Mouse (Mus musculus) splenic B cell, adult 2 months (primary cell): ENCODE results near the gene Akr1d1.

ENCODE experiments used
- DNase-seq: peaks from one replicate; pipeline ENCODE4 v3.0.0-alpha.2; 2011; ENCODE audit warnings: low read depth, low spot score
- H3K27me3 ChIP-seq: 2 replicates; pipeline ENCODE4 v1.6.1; 2012; ENCODE audit warnings: mild to moderate bottlenecking, low read length, moderate library complexity, mixed read lengths; ENCODE audit not compliant: control insufficient read depth, poor library complexity, insufficient read depth, severe bottlenecking
- H3K36me3 ChIP-seq: 2 replicates; pipeline ENCODE4 v1.6.1; 2012; ENCODE audit warnings: mild to moderate bottlenecking, low read length, moderate library complexity, mixed read lengths; ENCODE audit not compliant: control insufficient read depth, poor library complexity, insufficient read depth, severe bottlenecking

Gene Akr1d1

GRCm38 (mm10) chr6:37592101-37593032 lies 62.4 kb downstream of the Akr1d1 start:
- peak; percentile 80 for DNase-seq
- no peaks in the 10 kb centered on the region for H3K36me3 ChIP-seq

GRCm38 (mm10) chr6:37593033-37593374 lies 63.0 kb downstream of the Akr1d1 start:
- no peak for DNase-seq
- Histone ChIP-seq H3K36me3 (no peaks in the 10 kb centered on the region), H3K27me3 (no peaks in the 10 kb centered on the region)

More at GRCm38 (mm10) chr6:37592101-37593032, 62.4 kb downstream of the Akr1d1 start:
- H3K27me3 ChIP-seq = no peaks in the 10 kb centered on the region

GRCm38 (mm10) chr6:37593551-37594089 lies 63.6 kb downstream of the Akr1d1 start:
- DNase-seq = no peak
- no peaks in the 10 kb centered on the region for H3K36me3 ChIP-seq
- no peaks in the 10 kb centered on the region for H3K27me3 ChIP-seq

GRCm38 (mm10) chr6:37597088-37597487 lies 67.1 kb downstream of the Akr1d1 start:
- H3K36me3 ChIP-seq = no peaks in the 10 kb centered on the region
- no peak for DNase-seq

GRCm38 (mm10) chr6:37598033-37598432 lies 68.1 kb downstream of the Akr1d1 start:
- H3K36me3 ChIP-seq = no peaks in the 10 kb centered on the region
- no peak for DNase-seq
- H3K27me3 ChIP-seq = no peaks in the 10 kb centered on the region

More at GRCm38 (mm10) chr6:37597088-37597487, 67.1 kb downstream of the Akr1d1 start:
- no peaks in the 10 kb centered on the region for H3K27me3 ChIP-seq

GRCm38 (mm10) chr6:37600976-37601498 lies 71.1 kb downstream of the Akr1d1 start:
- DNase-seq = peak; percentile 48
- Histone ChIP-seq H3K36me3 (no peaks in the 10 kb centered on the region), H3K27me3 (no peaks in the 10 kb centered on the region)

- H3K36me3 ChIP-seq = no peaks in the 10 kb centered on the region
- no peaks in the 10 kb centered on the region for H3K27me3 ChIP-seq
- no peak for DNase-seq
Measured at GRCm38 (mm10) chr6:37602857-37603765, 73.1 kb downstream of the Akr1d1 start.

GRCm38 (mm10) chr6:37604178-37604883 lies 74.4 kb downstream of the Akr1d1 start:
- no peak for DNase-seq
- H3K27me3 ChIP-seq = no peaks in the 10 kb centered on the region

GRCm38 (mm10) chr6:37604884-37605269 lies 74.9 kb downstream of the Akr1d1 start:
- no peak for DNase-seq
- Histone ChIP-seq H3K36me3 (no peaks in the 10 kb centered on the region), H3K27me3 (no peaks in the 10 kb centered on the region)

More at GRCm38 (mm10) chr6:37604178-37604883, 74.4 kb downstream of the Akr1d1 start:
- H3K36me3 ChIP-seq = no peaks in the 10 kb centered on the region

GRCm38 (mm10) chr6:37607511-37608289 lies 77.7 kb downstream of the Akr1d1 start:
- no peak for DNase-seq
- no peaks in the 10 kb centered on the region for H3K27me3 ChIP-seq

GRCm38 (mm10) chr6:37612603-37613284 lies 82.8 kb downstream of the Akr1d1 start:
- Histone ChIP-seq H3K36me3 (no peaks in the 10 kb centered on the region), H3K27me3 (no peaks in the 10 kb centered on the region)
- no peak for DNase-seq

More at GRCm38 (mm10) chr6:37607511-37608289, 77.7 kb downstream of the Akr1d1 start:
- H3K36me3 ChIP-seq = no peaks in the 10 kb centered on the region

GRCm38 (mm10) chr6:37615490-37615889 lies 85.5 kb downstream of the Akr1d1 start:
- no peak for DNase-seq
- Histone ChIP-seq H3K36me3 (no peaks in the 10 kb centered on the region), H3K27me3 (no peaks in the 10 kb centered on the region)

- Histone ChIP-seq H3K36me3 (no peaks in the 10 kb centered on the region), H3K27me3 (no peaks in the 10 kb centered on the region)
- DNase-seq = no peak
Measured at GRCm38 (mm10) chr6:37616136-37616535, 86.2 kb downstream of the Akr1d1 start.
